Mouse (Mus musculus) G1E-ER4 (cell line): Measurements from ENCODE around the gene Kifc5b. TPM values are rescaled to one million over a fixed set of nuclear protein-coding genes. Genes with fewer than 3 reads are reported as not detected.

Experiments
- GATA1 ChIP-seq: IDR thresholded peaks from one replicate; pipeline ENCODE4 v1.8.0; 2012; ENCODE audit warnings: low read length, inconsistent platforms
- polyA plus RNA-seq: library from polyadenylated mRNA; stranded (reverse); fragments of >175 nt; gene quantifications from 2 replicates; pipeline ENCODE4 v1.2.3, GENCODE M21; 2012

The Kifc5b gene
- polyA plus RNA-seq, 1 experiment: 36.2 TPM

DNA sequence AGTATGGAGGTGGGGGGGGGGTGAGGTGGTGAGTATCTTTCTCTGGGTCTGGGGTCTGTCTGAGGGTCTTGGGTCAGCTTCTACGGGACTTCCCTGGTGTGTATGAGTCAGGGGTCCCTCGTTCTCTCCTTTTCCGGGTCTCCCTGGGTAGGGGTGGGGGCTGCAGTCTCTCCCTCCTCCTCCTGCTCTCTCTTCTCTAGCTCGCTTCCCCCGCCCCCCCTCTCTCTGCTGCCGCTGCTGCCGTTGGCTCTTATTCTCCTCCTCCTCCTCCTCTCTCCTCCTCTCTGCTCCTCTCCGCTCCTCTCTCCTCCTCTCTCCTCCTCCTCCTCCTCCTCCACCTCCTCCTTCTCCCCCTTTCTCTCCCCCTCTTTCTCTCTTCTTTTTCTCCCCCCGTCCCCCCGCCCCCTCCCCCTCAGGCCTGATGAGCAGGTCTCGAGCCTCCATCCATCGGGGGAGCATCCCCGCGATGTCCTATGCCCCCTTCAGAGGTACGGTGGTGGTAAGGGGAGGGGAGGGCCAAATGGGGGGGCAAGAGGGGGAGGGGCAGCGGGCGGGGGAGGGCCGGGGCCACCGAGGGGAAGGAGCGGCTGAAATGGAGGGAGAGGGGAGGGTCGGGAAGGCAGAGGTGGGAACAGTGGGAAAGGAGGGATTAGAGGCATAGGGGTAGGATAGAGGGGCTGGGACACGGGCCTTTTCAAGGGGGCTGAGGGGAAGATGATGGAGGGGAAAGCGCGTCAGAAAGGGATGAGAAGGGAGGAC, 24.3 kb downstream of the Kifc5b start, which contains the start of gene Syngap1:
Gene Syngap1 (plus strand): TSS at position 223 of the 759 bp plus-strand sequence.
- no peak for TF ChIP-seq GATA1

DNA sequence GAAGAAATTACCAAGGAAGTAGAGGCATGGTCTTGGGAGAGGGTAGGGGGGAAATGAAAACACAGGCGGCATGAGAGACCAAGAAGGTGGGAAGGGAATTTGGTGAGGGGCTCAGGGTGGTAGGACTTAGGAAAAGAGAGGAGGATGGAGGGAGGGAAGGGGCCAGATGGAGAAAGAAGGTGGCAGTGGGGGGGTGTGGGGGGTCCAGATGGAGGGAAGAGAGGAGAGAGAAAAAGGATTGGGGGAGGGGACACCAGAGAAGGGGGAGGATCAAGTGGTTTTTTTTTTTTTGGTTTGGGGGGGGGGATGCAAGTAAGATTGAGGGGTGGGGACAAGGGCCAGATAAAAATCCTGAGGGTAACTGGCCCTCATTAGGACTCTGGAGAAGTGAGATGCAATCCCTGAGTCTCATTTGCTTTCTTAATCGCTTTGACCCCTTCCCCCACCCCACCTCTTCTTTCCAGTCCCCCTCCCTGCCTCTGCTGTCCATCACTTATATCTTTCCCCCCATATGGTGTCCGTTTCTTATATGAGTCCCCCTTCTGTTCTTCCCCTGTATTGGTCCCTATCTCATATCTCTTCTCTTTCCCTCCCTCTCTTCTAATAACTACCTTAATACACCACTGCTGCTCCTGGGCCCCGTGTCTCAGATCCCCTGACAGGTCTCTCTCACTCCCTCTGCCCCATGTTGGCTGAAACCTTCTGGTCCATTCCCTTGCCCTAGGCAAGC, 25.1 kb downstream of the Kifc5b start:
- TF ChIP-seq GATA1: no peak

DNA sequence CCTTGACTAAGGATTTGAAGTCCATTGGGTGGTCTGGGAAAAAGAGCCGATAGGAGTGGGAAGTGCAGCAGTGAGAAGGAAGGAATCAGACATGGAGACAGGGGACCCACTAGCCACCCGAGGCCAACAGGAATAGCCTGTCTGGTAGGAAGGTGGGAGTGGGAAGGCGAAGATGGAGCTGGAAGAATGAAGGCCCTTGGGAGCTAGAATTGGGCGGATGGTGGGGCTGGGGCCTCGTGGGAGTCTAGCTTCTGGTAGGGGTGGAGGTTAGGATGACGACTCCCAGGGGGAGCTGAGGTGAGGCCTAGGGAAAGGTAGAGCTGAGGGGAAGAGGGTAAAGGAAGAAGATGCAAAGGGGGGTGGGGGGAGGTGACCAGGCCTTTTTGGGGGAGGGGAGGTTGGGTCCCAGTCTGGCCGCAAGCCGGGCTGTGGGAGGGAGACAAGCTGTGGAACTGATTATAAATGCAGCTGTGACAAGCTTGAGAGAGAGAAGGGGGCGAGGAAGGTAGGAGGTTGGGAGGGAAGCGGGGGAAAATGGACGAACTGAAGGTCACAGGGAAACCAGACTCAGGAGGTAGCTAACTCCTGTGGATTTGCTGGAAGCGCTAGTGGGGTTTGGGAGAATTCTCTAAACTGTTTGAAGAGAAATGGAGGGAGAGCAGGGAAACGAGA, 29.1 kb downstream of the Kifc5b start:
- TF ChIP-seq GATA1: no peak

DNA sequence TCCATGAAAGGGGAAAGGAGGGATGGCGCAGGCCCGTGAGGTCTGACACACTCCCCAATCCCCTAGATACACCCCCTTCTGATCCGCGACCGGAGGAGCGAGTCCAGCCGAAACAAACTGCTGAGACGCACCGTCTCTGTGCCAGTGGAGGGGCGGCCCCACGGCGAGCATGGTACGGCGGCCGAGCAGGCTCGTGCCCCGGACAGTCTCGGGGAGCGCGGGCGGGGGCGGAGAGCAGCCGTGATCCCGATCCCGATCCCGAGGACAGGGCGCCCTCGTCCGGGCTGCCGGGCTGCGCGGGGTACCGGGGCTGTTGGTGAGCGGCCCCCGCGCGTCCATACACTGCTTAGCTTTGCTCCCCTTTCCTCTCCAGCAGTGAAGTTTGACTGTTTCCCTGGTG, 29.7 kb downstream of the Kifc5b start:
- no peak for TF ChIP-seq GATA1

DNA sequence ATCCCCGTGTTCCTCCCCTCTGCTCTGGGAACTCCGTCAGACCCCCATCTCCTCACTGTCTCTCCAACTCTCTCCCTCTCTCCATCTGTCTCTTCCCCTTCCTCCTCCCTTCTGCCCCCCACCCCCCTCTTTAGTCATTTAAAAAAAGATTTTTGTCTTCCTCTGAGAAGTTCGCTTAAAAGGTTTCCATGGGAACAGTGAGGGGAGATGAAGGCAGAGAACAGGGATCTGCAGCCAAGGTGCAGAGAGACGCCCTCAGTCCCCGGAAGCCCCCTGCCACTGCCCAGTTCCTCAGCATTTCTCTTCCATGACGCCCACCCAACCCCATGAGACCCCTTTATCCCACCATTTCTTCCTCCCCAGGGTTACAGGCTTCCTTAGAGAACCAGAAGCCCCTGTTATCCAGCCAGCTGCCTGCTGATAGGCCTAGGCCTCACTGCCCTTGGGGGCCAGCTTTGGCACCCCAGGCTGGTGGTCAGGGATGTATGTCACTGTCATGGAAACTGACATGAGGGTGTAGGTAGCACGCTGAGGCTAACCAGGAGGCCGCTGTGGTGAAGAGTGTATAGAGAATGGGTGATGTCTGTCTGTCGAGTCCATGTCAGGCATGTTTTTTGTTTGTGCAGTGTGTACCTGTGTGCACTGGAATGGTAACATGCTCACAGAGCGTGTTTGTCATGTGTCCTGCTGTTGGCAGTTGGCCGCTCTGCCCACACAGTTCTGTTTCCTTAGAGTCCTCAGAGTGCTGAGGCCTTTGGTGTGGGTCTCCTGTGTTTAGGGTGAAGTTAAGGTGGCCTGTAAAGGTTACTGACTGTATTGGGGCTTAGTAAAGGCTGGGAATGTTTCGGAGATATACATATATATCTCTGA, 30.6 kb downstream of the Kifc5b start:
- TF ChIP-seq GATA1: no peak

DNA sequence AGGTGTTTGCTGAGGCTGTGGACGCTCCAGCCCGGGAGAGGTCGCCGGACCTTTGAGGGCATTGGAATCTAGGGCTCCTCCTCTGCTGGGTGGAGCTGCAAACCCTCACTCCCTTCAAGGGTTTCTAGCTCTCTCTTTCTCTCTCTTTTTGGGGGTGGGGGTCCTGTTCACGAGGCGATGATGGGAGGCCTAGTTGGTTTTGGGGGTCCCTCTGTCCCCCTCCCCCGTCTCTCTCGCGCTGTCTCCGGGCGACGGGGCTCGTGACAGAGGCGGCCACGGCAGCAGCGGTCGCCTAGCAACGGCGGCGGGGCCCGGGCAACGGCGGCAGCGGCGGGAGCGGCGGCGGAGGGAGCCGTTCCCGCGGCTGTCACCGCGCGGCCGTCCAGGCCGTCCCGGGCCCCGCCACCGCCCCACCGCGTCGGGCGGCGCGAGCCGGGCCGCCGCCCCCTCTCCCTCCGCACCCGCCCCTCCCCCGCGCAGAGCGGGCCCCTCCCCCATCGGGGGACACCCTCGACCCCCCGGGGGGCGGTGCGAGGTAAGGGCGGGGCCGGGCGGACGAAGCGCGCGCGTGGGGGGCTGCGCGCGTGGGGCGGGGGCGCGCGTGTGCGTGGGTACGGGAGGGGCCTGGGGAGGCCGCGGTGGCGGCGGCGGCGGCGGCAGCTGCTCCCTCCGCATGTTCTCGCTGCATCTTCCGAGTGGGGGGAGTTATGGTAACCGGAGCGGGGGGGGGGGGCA, 31.6 kb downstream of the Kifc5b start:
- TF ChIP-seq GATA1: no peak

DNA sequence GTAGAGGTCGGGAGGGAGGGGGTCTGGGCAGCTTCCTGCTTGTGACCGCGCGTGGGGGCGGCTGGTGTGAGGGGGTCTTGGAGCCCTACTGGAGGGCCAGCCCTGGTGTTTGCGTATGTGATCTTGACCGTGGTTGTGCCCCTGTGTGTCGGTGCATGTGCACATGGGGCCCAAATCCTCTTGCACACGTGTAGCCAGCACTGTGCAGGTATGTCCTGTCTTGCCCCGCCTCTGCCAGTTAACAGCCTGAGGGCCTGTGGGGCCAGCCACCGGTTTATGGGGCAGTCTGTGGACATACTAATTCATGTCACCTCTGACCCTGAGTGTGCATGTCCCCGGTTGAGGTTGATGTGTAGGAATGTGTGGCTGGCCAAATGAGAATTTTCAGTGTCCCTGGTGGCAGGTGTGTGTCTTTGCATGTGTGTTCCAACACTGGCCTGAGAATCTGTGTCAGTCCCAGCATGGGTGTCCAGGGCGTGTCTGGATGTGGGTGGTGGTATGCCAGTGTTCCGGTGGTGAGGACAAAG, 32.2 kb downstream of the Kifc5b start:
- TF ChIP-seq GATA1: no peak

DNA sequence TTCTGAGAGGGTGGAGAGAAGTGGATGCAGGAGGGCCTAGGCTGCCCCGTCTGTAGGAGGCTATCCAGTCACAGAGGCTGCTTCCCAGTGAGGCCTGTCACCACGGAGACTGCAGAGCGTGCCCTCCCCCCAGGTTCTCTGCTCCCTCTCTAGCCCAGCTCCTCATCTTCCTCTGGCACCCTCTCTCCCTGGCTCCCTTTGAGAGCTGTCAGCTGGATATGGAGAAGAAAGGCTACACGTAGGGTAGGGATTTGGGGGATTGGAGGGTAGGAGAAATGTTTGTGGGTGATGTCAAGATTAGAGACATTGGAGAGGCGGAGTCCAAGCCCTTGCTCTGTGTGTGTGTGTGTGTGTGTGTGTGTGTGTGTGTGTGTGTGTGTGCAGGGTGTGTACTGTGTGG, 33.0 kb downstream of the Kifc5b start:
- no peak for TF ChIP-seq GATA1

DNA sequence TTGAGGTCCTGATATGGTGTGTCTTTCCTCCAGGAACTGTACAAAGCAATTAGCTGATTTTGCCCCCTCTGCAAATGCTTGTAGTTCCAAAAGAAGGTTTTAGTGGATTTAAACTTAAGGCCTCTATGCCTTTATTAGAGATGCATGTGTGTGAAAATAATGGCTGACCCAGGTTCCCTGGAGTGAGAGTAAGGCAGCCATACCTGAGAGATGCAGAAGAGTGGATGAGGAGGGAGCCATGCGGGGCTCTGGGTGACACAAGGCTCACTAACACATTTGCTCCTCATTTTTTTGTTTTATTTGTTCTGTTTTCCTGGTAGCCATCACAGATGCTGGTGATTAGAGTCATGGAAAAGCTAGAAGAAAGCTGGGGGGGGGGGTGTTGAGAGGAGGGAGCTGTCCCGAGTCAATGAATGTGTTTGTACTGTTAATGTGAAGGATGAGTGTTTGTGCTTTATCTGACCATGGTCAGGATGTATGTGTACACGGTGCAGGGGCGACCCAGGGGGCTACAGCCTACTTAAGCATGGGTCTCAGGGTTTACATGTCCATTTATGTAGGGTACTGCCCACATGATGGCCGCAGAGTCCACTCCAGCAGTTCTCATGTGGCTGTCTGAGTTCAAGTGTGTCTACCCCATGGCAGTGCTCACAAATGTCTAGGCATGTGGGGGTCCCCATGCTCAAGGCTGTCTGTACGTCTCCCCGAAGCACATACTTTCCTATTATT, 33.8 kb downstream of the Kifc5b start:
- no peak for TF ChIP-seq GATA1

DNA sequence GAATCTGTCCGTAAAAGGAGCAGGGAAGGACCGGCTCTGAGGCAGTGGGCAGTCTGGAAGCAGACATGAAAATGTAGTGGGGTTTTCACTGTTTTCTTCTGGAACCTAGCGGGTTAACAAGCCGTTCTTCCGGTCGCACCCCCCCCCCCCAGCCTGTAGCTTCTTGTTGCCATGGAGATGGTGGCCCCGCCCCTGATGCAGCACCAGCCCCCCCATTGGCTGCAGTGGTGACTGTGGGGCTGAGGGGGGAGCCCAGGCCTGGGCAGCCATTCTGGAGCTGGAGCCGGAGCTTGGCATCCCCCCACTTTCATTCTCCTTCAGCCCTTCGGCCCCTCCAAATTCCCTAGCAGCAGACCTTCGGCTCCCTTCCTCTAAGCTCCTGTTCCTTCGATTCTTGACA, 34.5 kb downstream of the Kifc5b start:
- no peak for TF ChIP-seq GATA1

DNA sequence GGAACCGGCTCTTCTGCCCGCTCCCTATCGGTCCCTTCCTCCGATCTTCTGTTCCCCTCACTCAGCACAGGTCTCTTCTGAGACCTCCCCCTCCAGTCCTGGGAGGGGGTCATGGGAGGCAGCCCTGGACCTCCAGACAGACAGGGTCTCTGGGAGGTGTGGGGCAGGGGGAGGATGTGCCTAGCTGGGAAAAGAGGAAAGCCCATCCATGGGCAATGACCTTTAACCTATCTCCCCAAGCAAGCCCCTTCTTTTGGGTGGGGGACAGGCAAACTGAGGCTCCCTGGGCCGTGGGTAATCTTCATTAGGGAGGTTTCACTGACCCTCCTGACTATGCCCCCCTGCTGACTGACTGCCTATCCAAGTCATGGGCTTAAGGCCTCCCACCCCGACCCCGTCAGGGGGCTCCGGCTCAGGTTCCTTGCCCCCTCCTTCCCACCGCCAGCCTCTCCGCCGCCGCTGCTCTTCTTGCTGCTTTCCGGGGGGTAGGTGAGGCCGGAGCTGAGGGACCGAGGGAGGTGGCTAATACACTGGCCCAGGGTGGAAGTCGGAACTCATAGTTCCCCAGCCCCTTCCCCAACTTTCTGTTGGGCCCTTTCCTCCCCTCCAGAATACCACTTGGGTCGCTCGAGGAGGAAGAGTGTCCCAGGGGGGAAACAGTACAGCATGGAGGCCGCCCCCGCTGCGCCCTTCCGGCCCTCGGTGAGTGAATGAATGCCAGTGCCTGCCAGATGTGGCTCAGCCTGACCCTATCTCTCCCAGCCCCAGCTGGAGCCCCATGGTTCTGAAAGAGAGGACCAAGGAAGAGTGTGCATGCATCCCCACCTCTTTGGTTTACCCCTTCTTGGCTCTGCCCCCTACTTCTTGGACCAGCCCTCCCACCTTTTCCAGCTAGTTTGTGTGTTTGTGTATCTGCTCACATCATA, 35.3 kb downstream of the Kifc5b start:
- TF ChIP-seq GATA1: no peak

DNA sequence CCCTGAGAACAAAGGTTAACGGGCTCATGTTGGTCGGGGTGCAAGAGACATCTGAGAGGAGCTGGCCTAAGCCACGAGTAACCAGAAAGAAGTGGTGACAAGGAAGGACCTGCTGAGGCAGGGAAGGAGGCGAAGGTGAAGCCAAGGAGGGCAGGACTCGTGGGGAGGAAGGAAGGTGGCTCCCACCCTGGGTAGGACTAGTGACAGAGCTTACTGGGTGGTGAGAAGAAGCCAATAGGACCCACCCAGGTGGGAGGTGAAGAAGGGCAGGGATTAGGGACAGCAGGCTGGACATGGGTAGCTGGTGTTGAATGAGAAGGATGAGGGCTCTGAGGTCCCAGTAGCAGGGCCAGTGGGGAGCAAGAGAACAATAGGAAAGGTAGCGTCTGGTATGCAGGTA, 36.3 kb downstream of the Kifc5b start:
- TF ChIP-seq GATA1: no peak

DNA sequence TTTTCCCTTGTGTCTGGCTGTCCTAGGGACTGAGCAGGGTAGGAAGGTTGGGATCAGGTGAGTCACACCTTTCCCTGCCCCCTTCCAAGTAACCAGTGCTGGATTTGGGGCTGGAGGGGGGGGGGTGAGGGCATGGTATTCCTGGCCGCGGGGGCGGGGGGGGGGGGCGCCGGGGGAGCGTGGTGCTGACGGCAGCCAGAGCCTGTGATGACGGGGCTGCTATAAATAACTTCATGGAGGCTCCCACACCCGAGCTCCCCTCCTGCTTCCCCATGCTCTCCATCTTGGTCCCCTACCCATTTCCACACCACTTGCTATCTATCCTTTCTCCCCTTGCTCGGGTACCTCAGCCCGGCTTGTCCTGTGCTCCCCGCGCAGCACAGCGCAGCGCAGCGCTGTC, 36.8 kb downstream of the Kifc5b start:
- TF ChIP-seq GATA1: no peak
